Mouse (Mus musculus) activated CD4-positive, CD25-positive, alpha-beta regulatory T cell, adult 4 months (primary cell): ENCODE results near the gene Fbxl4. TPM values are rescaled to one million over a fixed set of nuclear protein-coding genes. Genes with fewer than 3 reads are reported as not detected.
"Not testable (repeated sequence)": the region's sequence is repeated elsewhere in the genome, so short reads cannot be mapped to it uniquely, and the experiment has no call there.

Source experiments
- ATAC-seq: one replicate; pipeline ENCODE4 v1.8.0; 2017
- polyA plus RNA-seq, 2 experiments: library from polyadenylated mRNA; unstranded; fragments of 100-300 nt; shearing (Covaris generic); gene quantifications; one replicate each; pipeline ENCODE4 v1.2.1; 2017

Gene Fbxl4
- polyA plus RNA-seq, result 10 to 100 TPM; 13.4 to 16.3 TPM

DNA sequence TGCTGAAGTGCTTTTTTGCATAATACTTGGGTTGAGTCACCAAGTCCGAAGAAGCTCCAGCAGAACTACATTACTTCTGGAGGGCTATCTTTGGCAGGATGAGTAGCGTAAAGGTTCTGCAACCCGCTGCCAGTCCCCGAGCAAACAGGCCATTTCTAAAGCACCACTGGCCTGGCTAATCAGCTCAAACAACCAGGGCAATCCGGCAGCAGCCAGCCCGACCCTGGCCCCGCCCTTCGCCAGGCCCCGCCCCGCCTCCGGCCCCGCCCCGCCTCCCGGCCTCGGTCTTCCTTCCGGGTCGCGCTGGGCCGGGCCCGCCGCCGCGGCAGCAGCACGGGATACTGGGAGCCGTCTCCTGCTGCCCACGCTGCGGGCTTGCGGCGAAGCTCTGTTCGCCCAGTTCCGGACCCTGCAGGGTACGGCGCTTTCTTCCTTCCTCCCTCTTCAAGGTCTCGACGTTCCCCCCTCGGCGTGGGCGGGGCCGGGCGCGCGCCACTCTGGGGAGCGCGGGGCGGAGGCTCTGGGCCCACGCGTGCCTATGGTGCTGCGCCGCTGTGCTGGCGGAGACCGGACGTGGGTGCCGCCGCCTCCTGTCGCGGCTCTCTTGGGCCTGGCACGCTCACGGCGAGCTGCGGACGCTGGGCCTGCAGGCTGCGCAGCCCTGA is at the start of gene Fbxl4:
Fbxl4 (plus strand) TSS at position 278 of the 665 bp plus-strand sequence.
- peak; percentile 93 for ATAC-seq

DNA sequence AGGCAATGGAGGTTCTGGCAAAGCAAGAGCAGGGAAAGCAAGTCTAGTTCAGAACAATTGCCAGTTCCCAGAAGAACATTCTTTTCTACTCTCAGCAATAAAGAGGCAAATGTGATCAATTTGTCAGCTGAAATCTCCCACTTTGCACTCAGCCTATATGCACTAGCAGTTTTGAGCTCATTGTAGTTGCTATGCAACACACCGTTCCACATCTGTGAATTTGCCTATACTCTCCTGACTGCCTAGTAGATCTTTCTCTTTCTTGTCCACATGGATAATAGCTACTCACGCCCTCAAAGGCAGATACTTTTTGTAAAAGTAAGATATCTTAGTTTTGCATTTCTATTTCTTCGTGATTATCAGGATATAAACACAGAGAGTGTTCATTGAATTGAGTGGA is 42.8 kb upstream of the Fbxl4 start:
- no peak for ATAC-seq

DNA sequence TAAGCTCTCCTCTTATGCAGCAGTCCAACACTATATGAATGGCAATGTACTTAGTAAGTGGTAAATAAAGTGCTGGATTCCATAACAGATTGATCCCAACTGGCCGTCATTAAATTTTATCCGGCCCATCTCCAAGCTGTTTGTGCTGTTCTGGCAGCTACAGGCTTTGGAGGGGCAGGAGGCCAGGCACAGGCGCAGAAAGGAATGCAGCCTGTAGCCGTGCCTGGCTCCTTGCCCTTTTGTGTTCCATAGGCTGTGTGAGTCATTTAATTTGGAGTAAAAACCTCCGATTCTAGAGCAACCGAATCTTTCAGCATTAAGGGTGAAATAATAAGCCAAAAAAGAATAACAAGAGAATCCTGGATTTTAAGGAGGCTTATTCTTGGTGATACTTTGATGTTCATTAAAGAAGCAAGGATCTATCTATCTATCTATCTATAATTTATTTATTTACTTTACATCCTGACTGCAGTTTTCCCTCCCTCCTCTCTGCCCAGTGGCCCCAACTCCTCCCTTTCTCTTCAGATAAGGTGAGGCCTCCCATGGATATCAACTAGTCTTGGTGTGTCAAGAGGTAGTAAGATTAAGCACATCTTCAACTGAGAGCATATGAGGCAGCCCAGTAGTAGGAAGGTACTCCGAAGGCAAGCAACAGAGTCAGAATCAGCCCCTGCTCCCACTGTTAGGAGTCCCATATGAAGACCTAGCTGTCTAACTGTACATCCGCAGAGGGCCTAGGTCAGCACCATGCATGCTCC is 14.3 kb upstream of the Fbxl4 start:
- ATAC-seq, result no peak

DNA sequence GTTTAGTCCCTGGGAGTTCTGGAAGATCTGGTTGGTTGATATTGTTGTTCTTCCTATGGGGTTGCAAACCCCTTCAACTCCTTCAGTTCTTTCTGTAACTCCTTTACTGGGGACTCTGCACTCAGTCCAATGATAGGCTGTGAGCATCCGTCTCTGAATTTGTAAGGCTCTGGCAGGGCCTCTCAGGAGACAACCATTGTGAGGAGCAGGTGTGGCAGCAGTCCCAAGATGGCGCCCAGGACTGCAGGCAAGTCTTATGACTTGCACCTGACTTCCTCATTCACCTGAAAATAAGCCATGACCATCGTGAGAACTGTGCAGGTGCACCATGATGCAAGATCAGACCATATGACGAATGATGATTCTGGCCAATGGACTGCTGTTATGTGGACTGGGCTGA is 8.3 kb upstream of the Fbxl4 start:
- not testable (repeated sequence) for ATAC-seq

DNA sequence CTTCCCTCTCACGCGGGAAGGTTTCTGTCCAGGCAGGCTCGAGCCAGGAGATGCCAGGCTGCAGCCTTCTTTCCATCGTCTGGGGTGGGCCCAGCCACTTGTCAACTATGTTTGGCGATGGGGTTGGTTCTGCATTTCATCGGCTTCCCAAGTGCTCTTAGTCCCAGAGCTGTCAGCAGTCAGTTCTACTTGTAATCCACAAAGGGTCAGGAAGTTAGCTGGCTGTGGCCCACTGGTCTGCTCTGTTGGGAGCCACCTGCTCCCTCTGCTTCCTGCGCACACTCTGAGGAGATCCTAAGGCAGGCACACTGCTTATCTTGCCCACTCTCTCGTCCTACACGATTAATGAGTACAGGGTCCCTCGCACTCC is 573 bp downstream of the Fbxl4 start:
- ATAC-seq, result no peak

DNA sequence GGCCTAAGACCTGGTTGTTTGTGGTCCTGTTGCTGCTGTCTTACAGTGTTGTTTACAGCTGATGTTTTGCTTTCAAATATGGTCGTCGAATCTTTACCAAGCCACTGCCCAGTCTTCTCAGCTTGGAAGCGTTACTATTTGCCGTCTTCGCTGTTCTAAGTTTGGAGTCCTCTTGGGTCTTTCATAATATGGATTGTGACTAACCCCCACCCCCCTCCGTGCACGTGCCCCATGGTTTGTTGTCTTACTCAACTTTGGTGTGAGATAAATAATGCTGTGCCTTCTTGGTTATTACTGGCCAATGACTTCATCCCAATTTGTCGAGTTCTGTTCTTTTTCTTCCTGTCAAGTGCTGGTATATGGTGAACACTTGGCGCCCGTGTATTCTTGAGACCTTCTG is 1.1 kb downstream of the Fbxl4 start:
- no peak for ATAC-seq

DNA sequence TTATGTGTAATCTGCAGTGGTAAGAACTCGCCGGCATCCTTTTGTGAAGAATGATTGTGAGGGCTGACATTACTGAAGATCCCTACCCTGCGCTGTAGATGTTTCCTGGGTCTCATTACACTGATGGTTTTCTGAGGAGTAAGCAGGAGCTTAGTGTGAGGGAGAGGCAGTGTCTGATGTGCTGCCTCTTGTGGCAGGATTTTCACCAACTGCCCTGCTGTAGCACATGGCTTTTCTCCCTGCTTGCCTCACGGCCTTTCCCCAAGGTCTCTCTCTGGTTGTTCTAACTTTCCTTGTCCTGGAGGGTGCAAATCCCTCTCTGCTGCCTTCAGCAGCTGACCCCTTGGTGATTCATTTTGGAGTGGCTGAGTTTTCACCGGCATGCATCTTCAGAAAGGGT is 10.0 kb downstream of the Fbxl4 start:
- ATAC-seq, result no peak

DNA sequence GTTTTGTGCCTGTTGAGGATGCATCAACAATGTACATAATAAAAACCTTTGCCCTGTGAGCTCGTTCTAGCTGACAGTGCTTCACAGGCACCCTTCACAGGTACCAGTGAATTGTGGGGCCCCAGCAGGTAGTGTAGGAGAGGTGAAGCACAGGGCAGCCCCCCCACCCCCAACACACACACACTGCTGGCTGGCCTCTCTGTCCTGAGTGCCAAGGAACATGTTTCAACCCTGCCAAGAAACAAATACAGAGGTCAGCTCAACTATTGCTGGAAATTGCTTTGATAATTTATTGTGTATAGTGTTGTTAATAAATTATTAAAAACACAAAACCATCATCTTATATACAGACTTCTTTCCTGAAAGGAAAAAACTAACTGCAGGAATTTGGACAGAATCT is 21.2 kb downstream of the Fbxl4 start:
- ATAC-seq, result no peak

DNA sequence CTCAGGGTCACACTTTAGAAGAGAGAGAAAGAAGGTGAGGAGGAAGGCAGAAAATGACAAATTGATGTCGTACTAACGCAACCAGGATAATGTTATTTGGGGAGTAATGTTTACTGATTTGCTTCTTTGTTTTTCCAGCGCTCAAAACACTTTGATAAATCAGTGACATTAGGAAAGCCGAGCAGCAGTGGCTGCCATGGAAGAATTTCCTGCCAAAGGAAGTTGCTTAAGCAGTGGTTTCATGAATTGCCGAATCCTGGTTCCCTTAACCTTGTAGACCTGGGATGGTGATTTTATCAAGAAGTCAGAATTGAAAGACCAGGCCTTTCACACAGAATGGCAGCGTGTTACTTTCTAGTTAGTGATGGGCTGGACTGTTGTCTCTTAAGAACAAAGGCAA is 23.3 kb downstream of the Fbxl4 start:
- no peak for ATAC-seq

DNA sequence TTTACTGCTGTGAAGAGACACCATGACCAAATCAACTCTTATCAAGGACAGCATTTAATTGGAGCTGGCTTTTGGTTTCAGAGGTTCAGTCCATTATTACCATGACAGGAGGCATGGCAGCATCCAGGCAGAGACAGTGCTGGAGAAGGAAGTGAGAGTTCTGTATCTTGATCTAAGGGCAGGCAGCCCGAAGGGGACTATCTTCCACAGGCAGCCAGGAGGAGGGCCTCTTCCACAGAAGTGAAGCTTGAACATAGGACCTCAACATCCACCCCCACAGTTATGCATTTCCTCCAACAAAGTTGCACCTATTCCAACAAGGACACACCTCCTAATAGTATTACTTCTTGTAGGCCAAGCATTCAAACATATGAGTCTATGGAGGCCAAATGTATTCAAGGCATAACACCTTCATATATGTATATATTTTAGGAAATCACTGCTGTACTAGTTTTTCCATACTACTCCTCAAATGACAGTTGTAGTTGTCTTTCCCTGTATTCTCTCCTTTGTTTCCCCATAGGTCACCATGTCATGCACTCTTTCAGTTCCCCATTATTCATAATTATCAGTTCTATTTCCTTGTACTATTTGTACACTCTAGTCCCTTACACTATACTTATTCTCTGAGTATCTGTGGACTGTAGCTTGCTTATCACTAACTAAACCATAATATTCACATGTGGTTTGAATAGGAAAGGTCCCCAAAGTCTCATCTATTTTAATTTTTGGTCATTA is 26.4 kb downstream of the Fbxl4 start:
- ATAC-seq, result no peak

DNA sequence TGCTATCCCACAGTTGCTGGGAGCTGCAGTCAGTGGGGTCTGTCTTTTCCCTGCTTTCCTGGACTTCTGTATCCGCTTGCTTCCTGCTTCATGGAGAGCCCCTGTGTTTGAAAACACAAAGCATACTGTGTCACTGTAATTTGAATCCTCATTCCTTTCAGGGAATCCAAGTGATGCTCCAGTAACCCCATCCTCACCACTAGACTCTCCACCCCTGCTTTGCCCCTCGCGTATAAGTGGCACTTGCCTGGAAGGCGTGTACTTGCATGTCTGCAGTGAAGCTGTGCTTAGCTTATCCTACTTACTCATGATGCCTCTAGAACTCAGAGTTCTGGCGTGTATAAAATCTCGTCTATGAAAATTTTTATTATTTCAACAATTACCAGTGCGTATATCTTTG is 32.7 kb downstream of the Fbxl4 start:
- no peak for ATAC-seq

DNA sequence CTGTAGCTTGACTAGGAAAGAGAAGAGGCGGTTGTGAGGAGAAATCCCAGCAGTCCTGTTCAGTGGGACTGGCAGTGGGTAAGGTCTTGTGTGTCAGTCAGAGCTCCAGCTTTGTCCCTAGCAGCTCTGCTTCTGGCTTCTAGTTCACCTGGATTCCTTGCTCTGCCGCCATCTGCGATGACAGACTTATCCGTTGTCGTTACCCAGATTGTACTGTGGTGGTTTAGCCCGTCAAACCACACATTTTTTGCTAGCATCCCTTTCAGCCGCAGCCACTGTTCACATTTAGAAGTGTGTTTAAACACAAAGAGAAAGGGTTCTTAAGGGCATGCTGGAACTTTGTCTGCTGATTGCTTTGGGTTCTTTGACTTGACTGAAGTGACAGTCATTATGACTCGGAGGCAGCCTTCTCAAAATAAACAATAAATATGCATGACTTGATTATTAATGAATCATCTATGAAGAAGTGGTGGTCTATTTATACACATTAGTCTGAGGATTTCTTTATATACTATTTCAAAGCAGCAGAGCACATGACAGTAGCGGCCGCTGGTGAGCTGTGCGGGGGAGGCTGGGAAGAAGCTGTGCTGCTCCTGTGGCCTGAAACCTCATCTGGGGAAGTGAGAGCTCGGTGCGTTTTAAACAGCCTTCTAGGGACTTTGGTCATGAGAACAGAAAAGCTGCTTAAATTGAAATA is 35.6 kb downstream of the Fbxl4 start:
- ATAC-seq, result no peak

DNA sequence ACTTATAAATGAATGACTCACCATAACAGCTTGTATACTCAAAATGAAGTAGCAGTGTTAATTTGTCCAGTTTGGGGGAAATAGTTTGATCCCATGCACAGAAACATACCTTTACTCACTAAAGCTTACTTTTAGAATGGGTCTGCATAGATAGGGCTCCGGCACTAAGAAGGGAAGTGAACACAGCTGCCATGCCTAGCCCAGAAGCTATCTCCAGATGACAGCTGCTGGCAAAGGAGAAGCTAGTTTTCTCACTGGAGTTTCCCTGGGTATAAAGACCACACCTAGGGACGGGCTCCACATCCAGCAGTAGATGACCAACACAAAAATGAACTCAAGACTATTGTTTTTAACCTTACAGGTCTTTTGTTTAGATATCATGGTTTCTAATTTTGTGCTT is 38.1 kb downstream of the Fbxl4 start:
- ATAC-seq, result no peak

DNA sequence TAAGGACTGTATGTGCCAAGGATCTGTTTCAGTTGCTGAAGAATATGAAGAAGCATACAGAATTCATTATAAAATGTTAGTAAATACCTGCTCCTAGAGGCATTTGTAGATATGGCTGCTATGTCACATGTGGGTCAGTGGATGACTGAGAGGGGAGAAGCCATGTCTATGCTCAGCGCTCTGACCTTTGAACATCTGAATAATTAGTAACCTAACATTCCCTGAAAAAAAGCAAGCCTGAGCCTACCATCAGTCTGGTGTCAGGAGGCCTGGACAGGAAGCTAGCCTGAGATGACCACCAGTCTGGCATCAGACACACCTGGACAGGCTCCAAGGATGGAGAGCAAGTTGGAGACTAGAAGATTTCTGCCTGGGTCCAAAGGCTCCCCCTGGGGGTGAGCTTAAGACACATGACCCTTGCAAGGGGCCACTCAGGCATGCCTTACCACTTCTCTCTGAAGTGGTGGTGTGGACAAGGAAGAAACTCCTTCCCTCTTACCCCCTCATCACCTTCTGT is 39.2 kb downstream of the Fbxl4 start:
- no peak for ATAC-seq

DNA sequence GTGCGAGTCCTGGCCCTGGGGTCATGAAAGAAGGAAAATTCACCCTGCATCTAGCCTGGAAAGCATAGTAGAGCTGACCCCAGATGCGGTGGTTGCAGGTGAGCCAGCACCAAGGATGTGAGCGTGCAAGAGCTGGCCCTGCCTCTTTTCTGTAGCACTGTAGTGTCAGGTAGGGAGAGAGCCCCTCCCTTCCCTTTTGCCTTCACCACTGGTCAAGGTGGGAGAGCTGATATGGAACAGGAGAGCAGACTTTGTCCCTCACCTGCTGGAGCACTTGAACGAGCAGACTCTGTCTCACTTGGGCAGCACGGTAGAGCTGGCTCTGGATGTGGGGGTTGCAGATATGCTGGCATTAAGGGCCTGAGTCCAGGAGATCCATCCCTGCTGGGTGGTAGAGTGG is 39.7 kb downstream of the Fbxl4 start:
- ATAC-seq, result no peak

DNA sequence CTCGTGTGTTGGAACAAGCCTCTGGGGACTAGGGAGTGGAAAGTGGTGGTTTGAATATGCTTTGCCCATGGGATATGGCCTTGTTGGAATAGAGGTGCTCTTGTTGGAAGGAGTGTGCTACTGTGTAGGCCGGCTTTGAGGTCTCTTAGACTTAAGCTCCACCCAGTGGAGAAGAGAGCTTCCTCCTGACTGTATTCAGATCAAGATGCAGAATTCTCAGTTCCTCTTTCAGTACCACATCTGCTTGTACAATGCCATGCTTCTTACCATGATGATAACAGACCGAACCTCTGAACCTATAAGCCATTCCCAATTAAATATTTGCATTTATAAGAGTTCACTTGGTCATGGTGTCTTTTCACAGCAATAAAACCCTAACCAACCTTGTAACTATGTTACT is 44.7 kb downstream of the Fbxl4 start:
- no peak for ATAC-seq

DNA sequence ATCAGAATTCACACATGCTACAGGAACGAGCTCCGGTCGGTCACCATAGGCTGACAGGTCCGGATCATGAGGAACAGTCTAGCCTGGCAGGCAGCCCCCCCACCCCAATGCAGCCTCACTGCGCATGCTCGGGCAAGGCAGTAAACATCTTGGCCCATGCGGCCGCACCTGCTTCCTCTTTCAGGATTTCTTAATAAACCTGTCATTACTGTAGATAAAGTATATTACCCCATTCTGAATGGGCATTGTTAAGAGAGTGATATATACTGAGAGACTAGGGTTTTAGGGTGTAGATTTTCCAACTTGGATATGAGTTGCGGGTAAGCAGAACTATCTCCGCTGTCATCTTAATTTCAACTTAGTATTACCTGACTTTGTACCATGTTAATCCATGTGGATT is 45.6 kb downstream of the Fbxl4 start:
- ATAC-seq, result no peak

DNA sequence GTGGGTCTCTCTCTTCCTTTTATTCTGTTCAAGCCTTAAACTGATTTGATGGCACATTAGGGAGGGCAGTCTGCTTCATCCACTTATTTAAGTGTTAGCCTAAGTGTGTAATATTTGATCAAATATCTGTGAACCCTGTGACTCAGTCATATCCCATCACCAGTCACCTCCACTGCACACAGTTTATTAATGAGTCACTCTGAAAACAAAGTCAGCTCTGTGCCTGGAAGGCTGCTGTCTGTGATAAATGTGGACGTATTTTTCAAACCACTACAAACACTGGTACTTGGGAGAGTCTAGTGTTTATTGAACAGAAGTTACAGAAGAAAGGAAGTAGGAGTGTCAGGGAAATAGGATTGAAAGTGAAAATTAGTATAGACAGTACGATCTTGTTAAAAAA is 63.3 kb downstream of the Fbxl4 start:
- no peak for ATAC-seq

DNA sequence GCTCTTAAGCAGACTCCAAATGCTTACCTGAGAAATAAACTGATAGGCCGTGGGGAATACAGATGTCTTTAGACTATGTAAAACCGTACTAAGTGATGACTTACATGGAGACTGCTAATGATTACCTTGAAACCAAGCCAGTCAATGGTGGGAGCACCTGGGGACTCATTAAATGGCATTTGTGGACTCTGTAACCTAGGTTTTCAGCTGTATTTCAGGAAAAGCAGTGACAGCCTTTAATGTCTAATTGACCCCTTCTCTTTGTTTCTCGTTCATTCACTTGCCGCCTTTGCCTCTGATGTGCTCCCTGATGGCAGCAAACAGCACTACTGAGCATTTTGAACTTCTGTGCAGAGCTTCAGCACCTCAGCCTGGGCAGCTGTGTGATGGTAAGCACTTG is 65.1 kb downstream of the Fbxl4 start:
- no peak for ATAC-seq

DNA sequence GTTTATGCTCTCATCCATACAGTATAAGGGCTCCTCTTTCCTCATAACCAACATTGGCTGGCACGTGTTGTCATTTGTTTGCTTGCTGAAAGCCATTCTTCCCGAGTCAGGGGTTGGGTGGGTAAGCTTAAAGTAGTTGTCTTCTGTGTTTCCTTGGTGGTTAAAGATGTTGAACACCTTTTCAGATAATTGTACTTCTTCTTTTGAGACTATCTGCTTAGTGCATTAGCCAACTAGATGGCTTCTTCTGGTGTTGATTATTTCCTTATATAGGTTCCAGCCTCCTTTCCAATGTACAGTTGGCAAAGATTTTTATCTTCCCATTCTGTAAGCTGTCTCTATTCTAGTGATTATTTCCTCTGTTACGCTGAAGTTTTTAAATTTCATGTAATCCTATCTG is 70.8 kb downstream of the Fbxl4 start:
- ATAC-seq, result no peak

DNA sequence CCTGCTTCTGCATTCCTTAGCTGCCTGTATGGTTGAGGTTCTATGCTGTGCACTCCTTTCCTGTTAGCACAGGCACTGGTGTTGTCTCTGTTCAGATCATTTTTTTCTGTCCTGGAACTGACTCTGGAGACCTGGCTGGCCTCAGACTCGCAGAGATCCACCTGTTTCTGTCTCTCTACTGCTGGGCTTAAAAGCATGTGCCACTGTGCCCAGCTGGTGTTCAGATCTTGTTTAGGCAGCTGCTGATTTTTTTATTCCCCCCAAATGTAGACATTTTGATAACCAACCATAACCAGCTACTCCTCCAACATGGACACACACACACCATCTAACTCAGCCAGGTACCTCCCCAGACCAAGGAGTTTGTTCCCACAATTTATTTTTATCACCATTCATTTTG is 112.2 kb downstream of the Fbxl4 start:
- ATAC-seq, result no peak

DNA sequence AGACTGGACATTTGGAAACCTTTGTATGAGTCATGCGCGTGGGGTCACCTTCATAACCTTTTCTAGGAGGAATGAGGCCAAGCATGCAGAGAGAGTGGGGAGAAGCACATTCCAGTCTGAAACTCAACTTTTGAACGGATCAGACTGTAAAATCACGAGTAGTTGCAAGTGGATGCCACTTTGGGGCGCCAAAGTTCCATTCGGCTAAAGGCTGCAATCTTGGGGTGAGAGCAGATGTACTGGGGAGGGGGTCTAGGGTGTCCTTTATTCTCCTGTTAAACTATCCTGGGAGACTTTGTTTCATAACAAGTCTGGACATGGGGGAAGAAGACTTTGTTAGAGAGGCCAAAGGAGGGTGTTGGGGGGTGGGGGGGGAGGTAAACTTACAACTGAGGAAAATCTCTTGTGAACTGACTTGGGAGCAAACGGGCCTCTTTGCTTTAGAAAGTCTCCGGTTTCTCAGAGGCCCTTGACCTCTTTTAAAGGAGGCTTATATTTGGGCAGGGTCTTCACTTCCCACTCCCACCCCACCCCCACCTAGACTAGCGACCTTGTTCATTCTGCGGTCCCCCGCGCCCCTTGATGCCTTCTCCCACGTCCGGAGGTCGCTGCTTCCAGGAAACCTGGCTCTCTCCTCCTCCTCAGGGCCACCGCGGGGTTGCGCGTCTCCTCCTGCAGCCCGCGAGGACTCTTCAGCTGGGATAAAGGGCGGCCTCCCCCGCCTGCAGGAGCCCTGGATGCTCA is 119.8 kb downstream of the Fbxl4 start:
- ATAC-seq, result no peak
